Mouse (Mus musculus): ENCODE data around the gene Hpgds. TPM values are rescaled to one million over a fixed set of nuclear protein-coding genes. Genes with fewer than 3 reads are reported as not detected.

Hpgds gene
- 1 to 10 TPM in 1 of 2 experiments, under 1 TPM in 1; 0.78 to 1.1 TPM for total RNA-seq (2021)
- long read RNA-seq, experiment 1, result 0 reads
- long read RNA-seq, experiment 2, result 0 reads

- intact Hi-C loops (cut with DNase I; ENCODE audit: low total_unique reads), result no loop called here
- no peak for DNase-seq
Measured at GRCm38 (mm10) chr6:65144621-65145205, at the start of gene Hpgds. Gene Hpgds (minus strand): TSS chr6:65144908.

DNA sequence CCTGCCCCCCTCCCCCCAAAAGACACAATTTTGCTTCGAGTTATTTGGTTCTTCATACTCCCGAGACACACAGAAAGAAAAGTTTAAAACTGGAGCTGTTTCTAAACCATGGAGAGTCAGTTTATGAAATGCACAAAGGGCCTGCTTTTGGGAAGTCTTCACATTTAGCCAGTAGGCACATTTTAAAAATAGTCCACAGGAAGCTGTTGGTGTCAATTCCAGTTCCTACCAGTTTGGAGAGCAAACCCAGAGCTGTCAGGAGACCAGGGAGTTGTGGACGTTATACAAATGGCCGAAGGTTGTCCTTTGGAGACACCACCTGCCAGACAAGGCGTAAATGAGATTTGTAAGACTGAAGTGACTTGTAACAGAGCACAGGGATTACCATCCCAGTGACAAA, 20.3 kb upstream of the Hpgds start:
- intact Hi-C loops (cut with DNase I; ENCODE audit: low total_unique reads), result no loop called here
- no peak for DNase-seq

DNA sequence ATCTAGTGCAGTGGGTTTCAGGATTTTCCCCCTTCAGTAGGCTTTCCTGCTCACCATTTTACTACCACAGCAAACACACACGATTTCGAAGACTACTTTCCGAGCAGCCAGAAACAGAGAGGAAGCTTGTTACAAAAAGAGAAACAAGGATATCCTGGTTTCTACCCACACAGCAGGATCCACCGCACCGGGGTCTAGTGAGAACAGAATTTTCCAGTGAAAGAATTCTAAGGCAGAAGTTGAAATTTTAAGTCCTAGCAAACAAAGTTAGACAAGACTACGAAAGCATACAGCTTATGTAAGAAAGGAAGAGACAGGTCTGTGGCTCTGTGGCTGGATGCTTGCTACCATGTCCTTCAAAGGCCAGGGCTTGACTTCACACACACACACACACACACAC, 19.4 kb upstream of the Hpgds start:
- DNase-seq, result no peak
- intact Hi-C loops (cut with DNase I; ENCODE audit: low total_unique reads), result no loop called here

DNA sequence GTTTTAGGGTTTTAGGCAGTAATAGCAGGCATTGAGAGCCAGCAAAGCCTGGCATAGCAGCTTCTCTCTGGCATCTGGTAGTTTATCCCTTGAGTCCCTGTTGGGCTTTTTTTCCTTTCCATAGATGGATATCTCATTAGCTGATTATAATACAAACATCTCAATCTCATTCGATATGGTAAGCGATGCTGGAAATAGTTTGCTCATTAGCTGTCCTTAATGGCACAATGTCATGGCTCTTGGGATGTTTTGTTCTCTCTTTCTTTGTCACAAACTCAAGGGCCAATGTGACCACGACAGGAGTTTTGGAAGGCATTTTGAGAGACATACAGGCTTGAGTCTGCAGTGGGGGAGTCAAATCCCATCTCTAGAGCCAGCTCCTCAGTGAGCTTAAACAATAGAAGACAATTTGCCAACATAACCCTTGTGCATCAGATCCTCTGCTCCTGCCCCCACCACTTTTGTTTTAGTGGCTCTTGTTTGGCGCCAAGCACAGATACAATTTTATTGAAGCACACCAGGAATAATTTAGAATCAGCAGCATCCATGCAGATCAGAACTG, 14.8 kb upstream of the Hpgds start:
- intact Hi-C loops (cut with DNase I; ENCODE audit: low total_unique reads), result no loop called here
- DNase-seq, result no peak

DNA sequence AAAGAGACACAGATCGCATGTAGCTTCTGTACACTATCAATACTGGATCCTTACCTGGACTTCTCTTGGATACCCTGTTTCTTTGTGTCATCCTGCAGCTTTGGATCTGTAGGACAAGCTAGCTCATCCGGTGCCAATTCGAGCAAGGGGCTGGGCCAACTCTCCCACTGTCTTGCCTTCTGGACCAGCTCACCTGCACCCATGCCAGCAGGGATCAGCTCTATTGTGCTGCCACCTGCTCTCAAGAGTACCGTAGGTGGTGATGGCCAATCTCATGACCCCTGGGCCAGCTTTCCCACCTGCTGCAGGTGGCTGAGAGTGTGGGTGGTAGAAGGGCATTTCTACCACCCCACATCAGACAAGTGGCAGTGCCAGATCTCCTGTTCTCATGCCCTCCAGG, 12.3 kb upstream of the Hpgds start:
- no peak for DNase-seq
- intact Hi-C loops (cut with DNase I; ENCODE audit: low total_unique reads), result no loop called here

DNA sequence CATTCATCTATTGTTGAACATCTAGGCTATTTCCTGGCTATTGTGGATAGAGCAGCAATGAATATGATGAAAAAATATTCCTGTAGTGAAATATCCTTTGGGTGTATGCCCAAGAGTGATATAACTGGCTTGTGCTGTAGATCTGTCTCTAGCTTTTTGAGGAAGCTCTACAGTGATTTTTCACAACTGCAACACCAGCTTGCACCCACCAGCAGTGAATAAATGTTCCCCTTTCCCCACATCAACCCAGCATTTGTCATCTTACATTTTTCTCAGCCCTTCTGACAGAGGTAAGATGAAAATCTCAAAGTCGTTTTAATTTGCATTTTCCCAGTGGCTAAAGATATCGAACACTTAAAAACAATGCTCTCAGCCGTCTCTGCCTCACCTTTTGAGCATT, 8.9 kb upstream of the Hpgds start:
- DNase-seq, result no peak
- intact Hi-C loops (cut with DNase I; ENCODE audit: low total_unique reads), result no loop called here

DNA sequence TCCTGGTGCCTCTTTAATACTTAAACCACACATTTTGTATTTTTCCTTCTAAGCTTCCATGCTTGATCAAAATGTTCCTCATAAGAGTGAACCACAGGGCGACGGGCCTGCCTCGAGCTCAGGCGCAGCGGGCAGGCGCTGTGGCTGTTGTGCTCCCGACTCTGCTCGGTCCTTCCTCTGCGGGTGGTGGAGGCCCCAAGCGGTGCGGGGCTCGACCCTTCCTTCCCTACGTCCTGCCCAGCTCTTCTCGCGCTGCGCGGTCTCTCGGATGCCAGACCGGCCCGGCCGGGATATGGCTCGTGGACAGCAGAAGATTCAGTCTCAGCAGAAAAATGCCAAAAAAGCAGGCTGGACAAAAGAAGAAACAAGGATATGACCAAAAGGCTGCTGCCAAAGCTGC, 6.0 kb upstream of the Hpgds start:
- no peak for DNase-seq
- intact Hi-C loops (cut with DNase I; ENCODE audit: low total_unique reads), result no loop called here

DNA sequence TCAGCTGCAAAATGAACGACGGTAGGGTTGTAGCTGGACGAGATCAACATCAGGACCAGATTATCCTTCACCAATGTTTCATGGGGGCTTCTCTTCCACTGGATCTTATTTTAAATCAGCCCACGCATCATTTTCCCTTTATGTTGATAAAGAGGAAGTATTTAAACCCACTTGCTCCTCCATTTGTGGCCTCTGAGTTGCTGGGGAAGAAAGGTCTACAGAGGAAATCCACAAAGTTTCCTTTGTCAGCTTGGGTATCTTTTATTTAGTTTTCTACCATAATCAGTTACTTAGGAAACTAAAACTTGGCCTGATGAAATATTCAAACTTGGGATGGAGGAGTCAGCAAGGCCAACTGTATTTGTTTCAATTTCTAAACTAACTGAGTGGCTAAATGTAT, 1.7 kb upstream of the Hpgds start:
- intact Hi-C loops (cut with DNase I; ENCODE audit: low total_unique reads), result no loop called here
- no peak for DNase-seq

DNA sequence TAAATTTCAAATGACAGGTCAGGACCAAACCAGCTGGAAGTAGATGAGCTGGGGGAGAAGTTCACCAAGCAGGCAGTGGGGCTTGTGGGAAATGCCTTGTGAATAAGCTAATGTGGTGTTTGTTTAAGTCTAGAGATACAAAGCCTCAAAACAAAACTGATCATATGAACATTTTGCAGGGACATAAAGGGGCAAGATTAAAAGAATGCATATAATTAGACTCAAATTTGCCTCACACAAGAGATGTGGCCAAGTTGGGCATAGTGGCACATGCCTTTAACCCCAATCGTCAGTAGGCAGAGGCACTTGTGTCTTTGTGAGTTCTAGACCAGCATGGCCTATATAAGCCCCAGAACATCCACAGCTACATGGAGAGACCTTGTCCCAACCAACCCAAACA, 2.4 kb downstream of the Hpgds start:
- intact Hi-C loops (cut with DNase I; ENCODE audit: low total_unique reads), result no loop called here
- DNase-seq, result no peak

DNA sequence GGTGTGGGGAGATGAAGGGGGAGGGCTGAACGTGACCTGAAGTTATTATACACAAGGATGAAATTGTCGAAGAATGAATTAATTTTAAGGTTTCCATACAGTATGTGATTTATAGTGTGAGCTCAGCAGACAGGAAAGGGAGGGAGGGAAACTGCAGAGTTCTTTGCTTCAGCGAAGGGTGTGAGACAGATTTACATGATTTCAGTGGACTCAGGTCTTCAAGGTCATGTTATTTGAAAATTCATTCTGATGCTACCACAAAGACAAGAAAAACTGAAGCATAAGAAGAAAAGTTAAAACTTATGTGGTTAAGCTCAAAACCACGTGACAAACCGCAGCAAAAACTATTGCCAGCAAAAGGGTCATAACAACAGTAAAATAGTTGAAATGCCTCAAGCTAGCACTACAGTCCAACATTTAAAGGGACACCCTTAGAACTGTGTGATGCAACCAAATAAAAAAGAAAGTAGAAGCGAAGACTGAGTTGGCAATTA, 3.9 kb downstream of the Hpgds start:
- intact Hi-C loops (cut with DNase I; ENCODE audit: low total_unique reads), result no loop called here
- no peak for DNase-seq

DNA sequence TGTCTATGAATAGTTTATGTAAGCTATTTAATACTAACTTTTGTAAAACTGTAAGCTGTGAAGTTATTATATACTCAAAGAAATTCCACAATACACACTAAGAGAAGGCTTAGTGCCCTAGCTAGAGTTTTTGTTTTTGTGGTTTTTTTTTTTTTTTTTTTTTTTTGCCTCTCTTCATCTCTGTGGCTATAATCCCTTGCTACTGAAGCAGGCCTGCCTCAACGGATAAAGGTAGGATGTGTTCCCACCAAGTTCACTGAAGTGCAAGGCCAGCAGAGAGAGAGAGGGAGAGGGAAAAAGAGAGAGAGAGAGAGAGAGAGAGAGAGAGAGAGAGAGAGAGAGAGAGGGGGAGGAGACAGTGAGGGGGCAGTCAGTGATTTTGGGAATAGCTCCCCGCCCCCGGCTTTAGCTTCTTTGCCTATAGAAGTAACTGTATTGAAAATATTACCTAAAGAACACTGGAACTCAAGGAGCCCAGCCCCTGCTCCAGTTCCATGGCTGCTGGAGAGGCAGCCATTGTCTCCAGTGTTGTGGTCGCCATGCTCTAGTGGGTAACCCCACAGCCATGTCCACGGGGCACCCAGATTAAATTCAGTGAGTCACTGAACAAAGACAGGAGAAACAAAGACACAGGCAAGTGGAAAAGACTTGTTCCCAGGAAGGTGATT, 4.5 kb downstream of the Hpgds start:
- DNase-seq, result no peak
- intact Hi-C loops (cut with DNase I; ENCODE audit: low total_unique reads), result no loop called here

DNA sequence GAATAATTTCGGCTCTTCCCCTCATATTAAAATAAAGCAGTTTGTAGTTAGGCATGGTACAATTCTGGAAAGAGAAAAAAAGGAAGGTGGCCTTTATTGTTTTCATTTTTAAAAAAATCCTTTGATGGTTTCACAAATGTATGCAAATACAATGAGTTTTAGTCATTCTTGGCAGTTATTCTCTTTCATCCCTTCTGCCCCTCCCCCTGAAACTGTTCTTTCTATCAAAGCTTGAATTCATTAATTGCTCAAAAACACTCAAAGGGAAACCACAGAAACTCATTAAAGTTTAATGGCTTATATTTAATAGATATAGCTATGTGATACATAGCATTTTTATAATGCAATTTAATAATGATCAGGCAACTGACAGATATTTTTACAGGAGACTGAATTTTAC, 6.5 kb downstream of the Hpgds start:
- intact Hi-C loops (cut with DNase I; ENCODE audit: low total_unique reads), result no loop called here
- no peak for DNase-seq

GRCm38 (mm10) chr6:65137802-65138201, 6.9 kb downstream of the Hpgds start:
- DNase-seq, result no peak
- intact Hi-C loops (cut with DNase I; ENCODE audit: low total_unique reads), result no loop called here

DNA sequence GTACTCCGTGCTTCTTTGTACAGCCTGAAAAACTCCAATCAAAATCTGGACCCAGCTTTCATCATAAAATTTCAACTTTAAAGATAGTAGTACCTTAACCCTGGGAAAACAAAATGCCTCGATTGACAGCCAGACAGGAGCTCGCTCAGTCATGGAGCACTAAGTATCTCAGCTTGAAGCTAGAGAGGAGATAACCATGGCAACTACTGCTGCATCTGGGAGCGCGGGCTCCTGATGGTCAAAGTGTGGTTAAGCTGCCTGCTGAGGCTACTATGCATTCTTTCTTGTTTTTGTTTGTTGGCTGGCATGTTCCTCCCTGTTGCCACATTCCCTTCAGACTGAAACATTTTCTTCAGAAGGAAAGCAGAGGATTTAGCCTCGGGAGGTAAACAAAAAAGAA, 12.3 kb downstream of the Hpgds start:
- no peak for DNase-seq
- intact Hi-C loops (cut with DNase I; ENCODE audit: low total_unique reads), result no loop called here

DNA sequence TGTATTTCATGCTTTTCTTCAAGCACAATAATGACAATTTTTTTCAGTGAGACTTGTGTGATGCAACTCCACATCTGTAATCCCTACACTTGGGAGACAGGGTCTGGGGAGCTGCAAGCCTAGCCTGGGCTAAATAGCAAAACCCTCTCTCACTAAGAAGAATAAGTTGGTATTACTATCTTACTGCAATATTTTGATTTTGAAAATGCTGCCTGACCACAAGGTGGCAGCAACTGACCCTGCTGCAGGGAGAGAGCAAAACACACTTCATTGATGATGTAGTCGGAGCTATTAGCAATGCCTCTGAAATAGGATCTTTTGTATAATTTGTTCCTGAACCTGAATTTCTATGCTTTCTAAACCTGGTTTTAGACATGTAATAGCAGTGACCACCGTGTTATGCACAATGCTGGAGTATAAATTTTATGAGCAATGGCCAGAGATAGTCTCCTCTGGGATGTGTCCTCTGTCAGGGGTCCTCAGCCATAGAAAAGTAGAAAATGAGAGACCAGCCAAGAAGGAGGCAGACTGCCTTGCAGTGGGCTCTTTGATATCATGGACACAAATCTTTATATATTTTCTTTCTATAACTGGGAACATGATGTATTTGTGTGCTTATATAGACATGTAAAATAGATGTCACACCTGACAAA, 18.5 kb downstream of the Hpgds start:
- intact Hi-C loops (cut with DNase I; ENCODE audit: low total_unique reads), result no loop called here
- peak; percentile 10 for DNase-seq

- intact Hi-C loops (cut with DNase I; ENCODE audit: low total_unique reads), result no loop called here
- DNase-seq, result no peak
Measured at GRCm38 (mm10) chr6:65117540-65117939, 27.2 kb downstream of the Hpgds start.

GRCm38 (mm10) chr6:65114902-65115301, 29.8 kb downstream of the Hpgds start:
- intact Hi-C loops (cut with DNase I; ENCODE audit: low total_unique reads), result no loop called here

GRCm38 (mm10) chr6:65079139-65079538, 65.6 kb downstream of the Hpgds start:
- intact Hi-C loops (cut with DNase I; ENCODE audit: low total_unique reads), result no loop called here

More at GRCm38 (mm10) chr6:65114902-65115301, 29.8 kb downstream of the Hpgds start:
- DNase-seq, result no peak

GRCm38 (mm10) chr6:65075201-65075600, 69.5 kb downstream of the Hpgds start:
- DNase-seq, result no peak
- intact Hi-C loops (cut with DNase I; ENCODE audit: low total_unique reads), result no loop called here

More at GRCm38 (mm10) chr6:65079139-65079538, 65.6 kb downstream of the Hpgds start:
- DNase-seq, result no peak
